Mouse (Mus musculus) E14TG2a.4 (cell line): ENCODE data around the gene Scfd1.

Experiments
- CTCF ChIP-seq: conservative IDR thresholded peaks from 2 replicates; pipeline ENCODE4 v1.5.1; 2014; ENCODE audit warnings: low read length
- POU5F1 ChIP-seq: IDR thresholded peaks from 2 replicates; pipeline ENCODE4 v1.6.1; 2014; ENCODE audit warnings: low read length, borderline replicate concordance

DNA sequence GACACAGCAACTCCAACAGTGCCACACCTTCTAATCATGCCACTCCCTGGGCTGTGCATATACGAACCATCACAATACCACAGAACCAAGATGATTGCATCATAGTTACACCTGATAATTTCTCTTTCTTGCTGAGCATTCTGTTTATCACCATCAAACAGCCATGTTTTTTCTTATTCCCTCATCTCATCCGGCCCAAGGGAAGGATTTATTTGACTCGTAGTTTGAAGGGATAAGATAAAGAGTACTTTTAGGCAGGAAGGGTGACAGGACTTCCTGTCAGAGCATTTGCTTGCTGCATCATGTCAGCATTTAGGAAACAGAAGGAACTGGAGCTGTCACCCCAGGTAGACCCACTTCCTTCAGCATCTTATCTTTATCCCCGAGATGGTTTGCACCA lies 34.1 kb downstream of the Scfd1 start:
- TF ChIP-seq CTCF: no peak
- no peak for TF ChIP-seq POU5F1
